Comparison of ENCODE assay signal across 8 mouse cellular contexts in genomic region chr7:25689603-25690021, GRCm38 (mm10). TPM values are rescaled to one million over a fixed set of nuclear protein-coding genes. Genes with fewer than 3 reads are reported as not detected.
DNase-seq lines count a peak whose midpoint lies in the region; ATAC-seq and TF ChIP-seq lines count a peak whose summit lies in the region.

No protein-coding gene starts in this region.

- peak overlapping the region; percentile 96 for H3K27ac ChIP-seq in liver, embryonic 16.5 days (ENCODE audit: low read length)

- H3K4me2 ChIP-seq in liver, embryonic 16.5 days (ENCODE audit: low read depth, low read length), result peak overlapping the region; percentile 100

- peaks cover 35% of the 10 kb centered on the region for H3K79me2 ChIP-seq in C2C12 (ENCODE audit: control insufficient read depth, insufficient read depth)

- DNase-seq in left cerebral cortex, adult 8-10 months (ENCODE audit: low spot score in 2 of 2), result no peak
- no peak for DNase-seq in thymus, postnatal 10 days (ENCODE audit: low spot score in 2 of 2)
- DNase-seq in spleen, postnatal 14 days (ENCODE audit: low spot score in 2 of 2), result no peak
- DNase-seq in kidney, adult 18-20 months, result no peak

- H3K79me3 ChIP-seq in C2C12 (ENCODE audit: low read depth), result peaks cover 8% of the 10 kb centered on the region

- no peaks in the 10 kb centered on the region for H3K9me3 ChIP-seq in liver, embryonic 16.5 days (replicated peaks; ENCODE audit: control insufficient read depth, low read length)

- H3K4me3 ChIP-seq in C2C12 (ENCODE audit: insufficient read depth, poor library complexity, severe bottlenecking), result peak overlapping the region; percentile 63
- peak overlapping the region; percentile 89 for H3K4me3 ChIP-seq in liver, embryonic 16.5 days (ENCODE audit: low read depth, low read length)

- H3K9ac ChIP-seq in liver, embryonic 16.5 days (ENCODE audit: low read depth, low read length), result peak overlapping the region; percentile 92

- TF ChIP-seq CTCF in C2C12 (IDR thresholded peaks at IDR 0.05; ENCODE audit: control insufficient read depth, insufficient read depth, insufficient read length), result no peak

- peaks cover 11% of the 10 kb centered on the region for H3K36me3 ChIP-seq in C2C12 (ENCODE audit: control insufficient read depth, insufficient read depth)
- H3K36me3 ChIP-seq in liver, embryonic 16.5 days (ENCODE audit: control insufficient read depth, insufficient read depth), result peaks cover 7% of the 10 kb centered on the region

- no peak overlapping the region for H3ac ChIP-seq in C2C12 (ENCODE audit: control insufficient read depth, insufficient read length, low read depth)

- H3K4me1 ChIP-seq in liver, embryonic 16.5 days (ENCODE audit: control insufficient read depth, low read depth, low read length), result peaks cover 58% of the 10 kb centered on the region

- ATAC-seq in CD4-positive, CD25-positive, alpha-beta regulatory T cell, adult 4 months, result peak; percentile 50
- ATAC-seq in granulocyte monocyte progenitor cell, adult 5-6 weeks (replicated peaks; ENCODE audit: poor library complexity, severe bottlenecking), result peak; percentile 0; the same call in 1 of the 2 replicates
- peak; percentile 22 for ATAC-seq in liver, embryonic 16.5 days (ENCODE audit: low read depth)

- H3K27me3 ChIP-seq in C2C12 (ENCODE audit: control insufficient read depth, insufficient read depth, insufficient read length), result no peaks in the 10 kb centered on the region
- no peaks in the 10 kb centered on the region for H3K27me3 ChIP-seq in liver, embryonic 16.5 days (ENCODE audit: control insufficient read depth, insufficient read depth, low read depth, low read length)

- WGBS in liver, embryonic 16.5 days (ENCODE audit: insufficient replicate concordance), result 2% methylated on average over 12 of the region's 12 CpGs

TF ChIP-seq in C2C12, 6 proteins besides CTCF, POLR2A, EP300 and RAD21:
- TF ChIP-seq MYOD1 (IDR thresholded peaks at IDR 0.05; ENCODE audit: control insufficient read depth, insufficient read length, low read depth) (no peak), MAX (IDR thresholded peaks at IDR 0.05) (no peak), USF1 (IDR thresholded peaks at IDR 0.05; ENCODE audit: low read depth) (no peak), MYOG (IDR thresholded peaks at IDR 0.05; ENCODE audit: control insufficient read depth, extremely low read depth, insufficient read length) (no peak), FOSL1 (IDR thresholded peaks at IDR 0.05; ENCODE audit: insufficient read depth, low read length, poor library complexity, severe bottlenecking) (no peak), CEBPB (IDR thresholded peaks at IDR 0.05; ENCODE audit: low read depth) (no peak)
TF ChIP-seq in C2C12: peak in this region for 0.

RNA-seq across cellular contexts. Expression of gene Tgfb1, which starts 2.8 kb away (rescaled TPM):
- 108 TPM for polyA plus RNA-seq in C2C12 (2012; fragmentation: generic; extraction: Trizol)
- polyA plus RNA-seq in CD4-positive, CD25-positive, alpha-beta regulatory T cell, adult 4 months (2017; shearing (Covaris generic)), result 1 to 10 TPM; 6.9 to 9.7 TPM
- 261 and 291 TPM in 2 replicates for total RNA-seq in granulocyte monocyte progenitor cell, adult 5-6 weeks (2014; fragmentation: Nextera tagmentation)
- 26.4 and 34.3 TPM in 2 replicates for total RNA-seq in granulocyte monocyte progenitor cell, adult 5-6 weeks (2017)
- polyA plus RNA-seq in liver, embryonic 16.5 days (2015; fragmentation: Nextera tagmentation; extraction: Ambion mirVana), result 3.1 and 4.1 TPM in 2 replicates
- 10 to 100 TPM in 2 of 4 experiments, 1 to 10 TPM in 2; 6.1 to 19.9 (median 11.1) TPM for total RNA-seq in left cerebral cortex, adult 8-10 months (2022)

RNA-seq across cellular contexts. Expression of gene B9d2, which starts 9.0 kb away (rescaled TPM):
- polyA plus RNA-seq in C2C12 (2012; fragmentation: generic; extraction: Trizol), result 33.0 TPM
- polyA plus RNA-seq in CD4-positive, CD25-positive, alpha-beta regulatory T cell, adult 4 months (2017; shearing (Covaris generic)), result 10 to 100 TPM; 46.8 to 72.8 TPM
- 49.7 and 53.8 TPM in 2 replicates for total RNA-seq in granulocyte monocyte progenitor cell, adult 5-6 weeks (2014; fragmentation: Nextera tagmentation)
- 31.0 and 49.9 TPM in 2 replicates for total RNA-seq in granulocyte monocyte progenitor cell, adult 5-6 weeks (2017)
- polyA plus RNA-seq in liver, embryonic 16.5 days (2015; fragmentation: Nextera tagmentation; extraction: Ambion mirVana), result 20.1 and 21.0 TPM in 2 replicates
- total RNA-seq in left cerebral cortex, adult 8-10 months (2022), result 10 to 100 TPM; 25.3 to 29.6 (median 28.6) TPM

RNA-seq across cellular contexts. Expression of gene Tmem91, which starts 14.6 kb away (rescaled TPM):
- 0.18 TPM for polyA plus RNA-seq in C2C12 (2012; fragmentation: generic; extraction: Trizol)
- 10 to 100 TPM; 15.2 to 31.5 TPM for polyA plus RNA-seq in CD4-positive, CD25-positive, alpha-beta regulatory T cell, adult 4 months (2017; shearing (Covaris generic))
- 0.75 and 1.5 TPM in 2 replicates for total RNA-seq in granulocyte monocyte progenitor cell, adult 5-6 weeks (2014; fragmentation: Nextera tagmentation)
- total RNA-seq in granulocyte monocyte progenitor cell, adult 5-6 weeks (2017), result not detected in 2 replicates
- 0.78 and 1.3 TPM in 2 replicates for polyA plus RNA-seq in liver, embryonic 16.5 days (2015; fragmentation: Nextera tagmentation; extraction: Ambion mirVana)
- total RNA-seq in left cerebral cortex, adult 8-10 months (2022), result 10 to 100 TPM; 27.1 to 37.7 (median 34.1) TPM

RNA-seq across cellular contexts. Expression of gene Ccdc97, which starts 29.3 kb away (rescaled TPM):
- polyA plus RNA-seq in C2C12 (2012; fragmentation: generic; extraction: Trizol), result 33.2 TPM
- polyA plus RNA-seq in CD4-positive, CD25-positive, alpha-beta regulatory T cell, adult 4 months (2017; shearing (Covaris generic)), result 10 to 100 TPM; 36.5 to 68.4 TPM
- 35.6 and 51.7 TPM in 2 replicates for total RNA-seq in granulocyte monocyte progenitor cell, adult 5-6 weeks (2014; fragmentation: Nextera tagmentation)
- 8.9 and 14.8 TPM in 2 replicates for total RNA-seq in granulocyte monocyte progenitor cell, adult 5-6 weeks (2017)
- 8.5 and 11.9 TPM in 2 replicates for polyA plus RNA-seq in liver, embryonic 16.5 days (2015; fragmentation: Nextera tagmentation; extraction: Ambion mirVana)
- 10 to 100 TPM; 57.8 to 60.7 (median 58.4) TPM for total RNA-seq in left cerebral cortex, adult 8-10 months (2022)

RNA-seq across cellular contexts. Expression of gene Exosc5, which starts 30.6 kb away (rescaled TPM):
- polyA plus RNA-seq in C2C12 (2012; fragmentation: generic; extraction: Trizol), result 53.2 TPM
- 100 to 1,000 TPM in 1 of 2 experiments, 10 to 100 TPM in 1; 97.0 to 157 TPM for polyA plus RNA-seq in CD4-positive, CD25-positive, alpha-beta regulatory T cell, adult 4 months (2017; shearing (Covaris generic))
- total RNA-seq in granulocyte monocyte progenitor cell, adult 5-6 weeks (2014; fragmentation: Nextera tagmentation), result 84.1 and 154 TPM in 2 replicates
- 73.1 and 81.3 TPM in 2 replicates for total RNA-seq in granulocyte monocyte progenitor cell, adult 5-6 weeks (2017)
- 39.1 and 40.7 TPM in 2 replicates for polyA plus RNA-seq in liver, embryonic 16.5 days (2015; fragmentation: Nextera tagmentation; extraction: Ambion mirVana)
- total RNA-seq in left cerebral cortex, adult 8-10 months (2022), result 10 to 100 TPM; 21.7 to 27.4 (median 26.7) TPM

Comparison
In these comparisons a context has a peak if more than half of its experiments do, and no peak if none do; other contexts are left out.
1. ATAC-seq: peak in every context shown above with its lines; median percentile 50 in CD4-positive, CD25-positive, alpha-beta regulatory T cell, adult 4 months; 22 in liver, embryonic 16.5 days; 0 in granulocyte monocyte progenitor cell, adult 5-6 weeks.
2. RNA of gene Tgfb1, which starts 2.8 kb away (polyA plus RNA-seq): 108 TPM in C2C12 (single experiment); 6.9 to 9.7 TPM in CD4-positive, CD25-positive, alpha-beta regulatory T cell, adult 4 months and 3.1 to 4.1 TPM in liver, embryonic 16.5 days; every median in the first group is over 10 times any median in the second.